Mouse (Mus musculus): ENCODE data around the gene Slc10a7.

DNA sequence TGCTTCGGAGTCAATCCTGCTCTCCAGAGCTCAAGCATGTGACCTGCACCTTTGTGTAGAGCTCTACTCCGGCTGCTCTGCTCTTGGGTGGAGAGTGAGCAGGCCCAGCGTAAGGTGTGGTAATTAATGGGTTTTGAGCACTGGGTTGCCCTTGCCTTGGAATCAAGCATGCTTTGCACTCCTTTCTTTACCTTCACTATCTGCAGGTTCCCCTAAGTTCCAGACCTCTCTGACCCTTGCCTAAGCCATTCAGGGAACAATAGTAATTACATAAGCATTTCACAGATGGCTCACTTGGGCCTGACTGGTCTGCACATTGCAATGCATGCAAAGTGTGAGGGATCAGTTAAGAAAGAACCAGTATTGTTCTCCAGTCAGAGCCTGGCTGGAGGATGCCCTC lies 28.6 kb downstream of the Slc10a7 start:
- no peak for TF ChIP-seq POLR2A (IDR thresholded peaks at IDR 0.05; ENCODE audit: insufficient read depth, low read depth, low read length)
- TF ChIP-seq CTCF (IDR thresholded peaks at IDR 0.05; ENCODE audit: insufficient read depth, low read depth, low read length): no peak

Data from olfactory bulb, adult 2 months (tissue).